Mouse (Mus musculus) midbrain, embryonic 10.5 days (tissue): ENCODE data around the gene F7. TPM values are rescaled to one million over a fixed set of nuclear protein-coding genes. Genes with fewer than 3 reads are reported as not detected.
"Not testable (repeated sequence)": the region's sequence is repeated elsewhere in the genome, so short reads cannot be mapped to it uniquely, and the experiment has no call there.

ENCODE experiments used
- DNase-seq: peaks from one replicate; pipeline ENCODE4 v3.0.0-alpha.2; 2017; ENCODE audit warnings: low spot score
- H3K27ac ChIP-seq: fragments of 300-500 bp; sonication (generic); replicated peaks from 2 replicates; pipeline ENCODE4 v1.5.1; 2016; ENCODE audit warnings: mild to moderate bottlenecking
- H3K27me3 ChIP-seq: fragments of 300-500 bp; sonication (generic); 2 replicates; pipeline ENCODE4 v1.6.1; 2016; ENCODE audit warnings: low read depth, mild to moderate bottlenecking; ENCODE audit not compliant: poor library complexity, severe bottlenecking
- H3K36me3 ChIP-seq: fragments of 300-500 bp; sonication (generic); 2 replicates; pipeline ENCODE4 v1.6.1; 2016; ENCODE audit warnings: mild to moderate bottlenecking, moderate library complexity
- H3K4me1 ChIP-seq: fragments of 300-500 bp; sonication (generic); 2 replicates; pipeline ENCODE4 v1.6.1; 2016
- H3K4me3 ChIP-seq: fragments of 300-500 bp; sonication (generic); 2 replicates; pipeline ENCODE4 v1.5.1; 2016; ENCODE audit warnings: mild to moderate bottlenecking, moderate library complexity
- H3K9me3 ChIP-seq: fragments of 300-500 bp; sonication (generic); replicated peaks from 2 replicates; pipeline ENCODE4 v1.6.1; 2016; ENCODE audit warnings: mild to moderate bottlenecking
- WGBS: fragments of 180-500 bp; shearing (Covaris S2); methylation state at CpG from one replicate; pipeline ENCODE4 v1.1.7; 2016; 5-methylcytosine and 5-hydroxymethylcytosine counted together
- polyA plus RNA-seq: library from polyadenylated mRNA; unstranded; fragments of >200 nt; fragmentation: Nextera tagmentation; extraction: Ambion mirVana; gene quantifications from 2 replicates; pipeline ENCODE4 v1.2.1, GENCODE M21; 2016

The F7 gene
- polyA plus RNA-seq, 1 experiment from 2014 or later, result 0.06 TPM

DNA sequence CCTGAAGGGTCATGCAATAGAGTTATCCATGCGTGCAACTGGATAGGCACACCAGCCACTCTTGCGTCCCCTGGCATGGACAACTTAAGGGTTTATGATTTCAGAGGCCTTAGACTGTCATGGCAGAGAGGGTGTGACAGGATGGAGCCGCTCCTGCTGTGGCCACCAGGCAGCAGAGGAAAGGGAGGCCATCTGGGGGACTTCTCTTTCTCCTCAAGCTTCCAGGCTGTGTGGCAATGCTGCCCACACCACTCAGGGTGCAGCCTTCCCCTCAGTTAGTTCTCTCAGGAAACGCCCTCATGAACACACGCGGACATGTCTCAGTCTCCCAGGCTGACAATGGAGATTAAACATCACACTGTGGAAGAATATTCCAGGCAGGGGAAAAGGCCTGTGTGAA, 13.2 kb downstream of the F7 start:
- DNase-seq, result no peak
- no peaks in the 10 kb centered on the region for H3K9me3 ChIP-seq
- peaks cover 25% of the 10 kb centered on the region for H3K4me1 ChIP-seq
- no peak overlapping the region for H3K4me3 ChIP-seq
- H3K27ac ChIP-seq, result no peak overlapping the region
- H3K36me3 ChIP-seq, result no peaks in the 10 kb centered on the region
- 84% methylated on average over 6 of the region's 6 CpGs for WGBS
- H3K27me3 ChIP-seq, result peaks cover 57% of the 10 kb centered on the region

DNA sequence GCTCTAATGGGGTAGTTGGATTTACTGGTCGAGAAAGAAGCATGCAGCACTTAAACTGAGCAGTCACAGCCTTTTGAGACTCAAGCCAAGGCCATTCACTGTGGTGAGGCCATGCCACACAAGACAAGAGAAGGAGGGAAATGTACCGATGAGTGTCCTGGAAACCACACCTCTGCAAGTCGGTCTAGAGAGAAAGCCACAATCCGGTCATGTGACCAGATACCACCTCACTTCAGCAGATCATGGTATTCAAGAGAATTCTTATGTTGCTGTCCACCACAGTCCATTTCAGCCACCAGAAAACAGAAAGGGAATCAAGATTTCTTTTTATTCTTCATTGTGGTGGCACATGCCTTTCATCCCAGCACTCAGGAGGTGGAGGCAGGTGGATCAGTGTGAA, 15.6 kb downstream of the F7 start:
- peaks cover 25% of the 10 kb centered on the region for H3K4me1 ChIP-seq
- no peaks in the 10 kb centered on the region for H3K9me3 ChIP-seq
- H3K36me3 ChIP-seq, result no peaks in the 10 kb centered on the region
- no peak overlapping the region for H3K27ac ChIP-seq
- no peak for DNase-seq
- WGBS, result 87% methylated on average over 4 of the region's 4 CpGs
- H3K27me3 ChIP-seq, result peaks cover 47% of the 10 kb centered on the region; the same call in 1 of the 2 replicates
- no peak overlapping the region for H3K4me3 ChIP-seq

DNA sequence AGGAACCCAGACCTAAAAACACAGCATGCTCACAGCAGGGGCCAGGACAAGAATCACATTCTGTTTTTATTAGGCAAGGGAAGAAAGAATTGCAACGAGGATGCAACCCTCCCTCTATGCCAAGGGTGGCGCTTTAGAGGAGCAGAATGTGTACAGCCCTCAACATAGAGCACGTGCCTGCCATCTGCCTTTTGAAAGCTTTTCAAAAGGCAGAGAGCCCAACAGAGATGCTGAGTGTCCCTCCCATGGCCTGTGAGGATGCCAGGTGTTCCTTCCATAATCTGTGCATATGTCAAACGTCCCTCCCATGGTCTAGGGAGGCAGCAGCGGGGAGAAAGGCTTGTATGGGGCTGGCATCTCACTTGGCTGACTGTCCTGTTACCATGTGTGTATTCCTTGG, 21.8 kb downstream of the F7 start:
- Histone ChIP-seq H3K27ac (no peak overlapping the region), H3K9me3 (no peaks in the 10 kb centered on the region), H3K4me3 (no peak overlapping the region), H3K27me3 (0 out of 2 replicates have a peak, but pooled peaks cover 7% of the 10 kb centered on the region), H3K36me3 (no peaks in the 10 kb centered on the region), H3K4me1 (no peaks in the 10 kb centered on the region)
- 61% methylated on average over 5 of the region's 5 CpGs for WGBS
- DNase-seq, result no peak

DNA sequence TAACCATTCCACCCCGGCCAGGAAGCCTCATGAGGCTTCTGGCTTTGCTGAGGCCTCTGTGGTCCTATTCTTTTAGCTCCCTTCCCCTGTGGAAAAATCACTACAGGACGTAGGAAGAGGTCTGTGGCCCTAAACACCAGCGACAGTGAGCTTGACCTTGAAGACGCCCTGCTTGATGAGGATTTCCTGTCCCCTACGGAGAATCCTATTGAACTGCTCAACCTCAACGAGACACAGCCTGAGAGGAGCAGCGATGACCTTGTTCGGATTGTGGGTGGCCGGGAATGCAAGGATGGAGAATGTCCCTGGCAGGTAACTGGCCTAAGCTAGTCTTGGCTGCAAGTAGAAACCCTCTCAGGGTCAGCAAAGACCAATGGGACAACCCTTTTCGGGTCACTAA, 24.7 kb downstream of the F7 start:
- 73% methylated on average over 10 of the region's 10 CpGs for WGBS
- no peak for DNase-seq
- Histone ChIP-seq H3K4me3 (no peak overlapping the region), H3K9me3 (no peaks in the 10 kb centered on the region), H3K36me3 (no peaks in the 10 kb centered on the region), H3K4me1 (no peaks in the 10 kb centered on the region), H3K27ac (no peak overlapping the region), H3K27me3 (0 out of 2 replicates have a peak, but pooled peaks cover 6% of the 10 kb centered on the region)

DNA sequence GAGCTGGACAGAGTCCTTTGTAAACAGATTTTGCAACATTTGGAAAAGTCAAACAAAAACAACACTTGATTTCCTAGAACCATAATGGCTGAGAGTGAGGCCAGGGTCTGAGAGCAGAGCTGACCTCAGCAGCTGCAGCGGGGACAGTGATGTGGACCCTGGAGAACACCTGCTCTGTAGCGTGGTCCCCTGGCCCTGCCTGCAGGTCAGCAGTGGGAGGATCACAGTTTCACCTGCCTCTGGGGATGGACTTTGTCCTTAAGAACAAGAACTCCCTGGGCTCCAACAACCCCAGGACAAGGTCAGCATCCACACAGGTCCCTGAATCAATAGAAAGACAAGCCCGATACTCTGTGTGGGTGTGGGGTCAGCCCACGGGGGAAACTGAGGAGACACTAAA, 31.5 kb downstream of the F7 start:
- Histone ChIP-seq H3K4me1 (no peaks in the 10 kb centered on the region), H3K9me3 (no peaks in the 10 kb centered on the region), H3K4me3 (no peak overlapping the region), H3K27ac (no peak overlapping the region), H3K27me3 (0 out of 2 replicates have a peak, but pooled peaks cover 6% of the 10 kb centered on the region), H3K36me3 (no peaks in the 10 kb centered on the region)
- no peak for DNase-seq
- WGBS, result 85% methylated on average over 4 of the region's 4 CpGs

DNA sequence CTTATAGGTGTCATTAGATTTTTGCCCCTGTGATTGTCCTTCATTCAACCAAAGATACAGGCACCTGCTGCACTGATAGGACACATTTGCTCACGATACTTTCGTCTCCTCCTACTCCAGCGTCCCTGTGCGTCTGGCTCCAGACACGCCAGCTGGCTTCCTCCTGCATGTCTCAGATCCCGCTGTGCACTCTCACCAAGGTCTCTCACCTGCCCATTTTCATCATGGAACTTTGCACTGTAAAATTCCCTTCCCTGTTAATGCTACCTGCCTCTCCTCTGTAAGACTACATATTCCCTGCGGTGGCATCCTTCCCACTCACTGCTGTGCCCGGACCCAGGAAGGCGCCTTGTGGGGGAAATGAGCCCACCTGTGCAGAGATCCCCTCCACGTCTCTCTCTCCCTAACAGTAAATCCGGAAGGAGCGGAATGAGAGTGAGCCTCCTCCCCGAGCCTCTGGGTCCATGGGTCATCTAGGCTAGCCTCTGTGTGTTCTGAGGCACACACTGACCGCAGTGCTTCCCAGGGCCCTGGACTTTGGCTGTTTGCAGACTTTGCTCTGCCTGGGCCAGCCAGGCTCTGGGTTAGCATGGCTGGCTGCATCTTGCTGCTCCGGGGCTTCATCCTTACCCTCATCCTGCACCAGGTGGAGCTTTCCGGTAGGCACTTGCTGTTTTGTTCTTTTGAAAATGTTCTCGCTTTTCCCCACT, 34.8 kb downstream of the F7 start, which contains the start of gene Proz:
Proz (plus strand) TSS at position 474 of the 710 bp plus-strand sequence.
- Histone ChIP-seq H3K4me3 (no peak within 1 kb of the TSS), H3K36me3 (no peaks in the 10 kb centered on the region)
- 85% methylated on average over 17 of the region's 17 CpGs for WGBS

DNA sequence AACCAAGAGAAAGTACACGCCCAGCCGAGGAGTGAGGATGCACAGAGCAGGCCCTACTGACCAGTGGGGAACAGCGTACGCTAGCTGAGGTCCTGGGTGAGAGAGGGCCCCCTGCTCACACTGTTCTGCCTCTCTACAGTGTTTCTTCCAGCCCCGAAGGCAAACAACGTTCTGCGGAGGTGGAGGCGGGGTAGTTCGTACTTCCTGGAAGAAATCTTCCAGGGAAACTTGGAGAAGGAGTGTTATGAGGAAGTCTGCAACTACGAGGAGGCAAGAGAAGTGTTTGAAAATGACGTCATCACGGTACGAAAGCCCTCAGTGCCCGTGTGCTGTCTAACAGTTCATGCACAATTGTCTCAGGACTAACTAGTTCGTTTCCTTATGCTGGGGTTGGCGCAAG, 37.3 kb downstream of the F7 start:
- WGBS, result 85% methylated on average over 16 of the region's 16 CpGs
- no peaks in the 10 kb centered on the region for H3K36me3 ChIP-seq
- no peak overlapping the region for H3K4me3 ChIP-seq
- no peaks in the 10 kb centered on the region for H3K4me1 ChIP-seq
- H3K27me3 ChIP-seq, result no peaks in the 10 kb centered on the region
- no peak overlapping the region for H3K27ac ChIP-seq
- no peak for DNase-seq
- H3K9me3 ChIP-seq, result no peaks in the 10 kb centered on the region

More for the DNA sequence above, 34.8 kb downstream of the F7 start, which contains the start of gene Proz:
- no peak for DNase-seq
- Histone ChIP-seq H3K4me1 (no peaks in the 10 kb centered on the region), H3K9me3 (no peaks in the 10 kb centered on the region), H3K27me3 (no peaks in the 10 kb centered on the region), H3K27ac (no peak within 1 kb of the TSS)

DNA sequence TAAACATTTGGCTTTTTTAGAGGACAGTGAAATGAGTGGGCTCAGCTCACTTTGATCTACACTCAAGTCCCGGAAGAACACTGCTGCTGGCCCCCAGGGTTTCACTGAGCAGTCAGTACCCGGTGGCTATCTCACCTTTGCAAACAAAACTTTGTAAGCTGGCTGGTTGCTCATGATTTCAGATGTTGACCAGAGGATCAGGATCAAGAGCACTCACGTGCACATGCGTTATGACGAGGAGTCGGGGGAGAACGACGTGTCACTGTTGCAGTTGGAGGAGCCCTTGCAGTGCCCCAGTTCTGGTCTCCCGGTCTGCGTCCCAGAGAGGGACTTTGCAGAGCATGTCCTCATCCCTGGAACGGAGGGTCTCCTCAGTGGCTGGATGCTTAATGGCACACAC, 47.4 kb downstream of the F7 start:
- H3K9me3 ChIP-seq, result no peaks in the 10 kb centered on the region
- no peak overlapping the region for H3K4me3 ChIP-seq
- H3K4me1 ChIP-seq, result no peaks in the 10 kb centered on the region
- H3K27ac ChIP-seq, result no peak overlapping the region
- H3K36me3 ChIP-seq, result peaks cover 60% of the 10 kb centered on the region
- DNase-seq, result no peak
- H3K27me3 ChIP-seq, result no peaks in the 10 kb centered on the region
- 94% methylated on average over 11 of the region's 11 CpGs for WGBS

DNA sequence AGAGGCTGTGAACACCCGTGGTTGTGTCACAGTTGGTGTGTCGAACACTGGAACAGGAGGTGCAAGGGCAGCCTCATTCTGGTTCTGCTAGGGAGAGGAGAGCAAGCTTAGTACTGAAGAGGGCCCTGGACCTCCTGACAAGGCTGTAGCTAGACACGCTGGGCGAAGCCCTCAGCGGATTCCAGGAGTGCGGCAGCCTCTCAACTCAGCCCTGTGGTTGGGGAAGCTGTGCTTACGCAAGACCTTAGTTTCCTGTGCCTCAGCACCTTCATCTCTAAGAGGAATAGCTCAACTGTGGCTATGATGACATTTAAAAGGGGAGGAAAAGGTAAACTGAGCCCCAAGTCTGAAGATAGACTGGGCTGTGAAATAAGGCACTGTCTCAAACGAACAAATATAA, 49.2 kb downstream of the F7 start:
- WGBS, result 93% methylated on average over 8 of the region's 8 CpGs
- H3K27ac ChIP-seq, result no peak overlapping the region
- no peaks in the 10 kb centered on the region for H3K9me3 ChIP-seq
- DNase-seq, result no peak
- H3K4me3 ChIP-seq, result no peak overlapping the region
- H3K4me1 ChIP-seq, result no peaks in the 10 kb centered on the region
- peaks cover 77% of the 10 kb centered on the region for H3K36me3 ChIP-seq
- H3K27me3 ChIP-seq, result no peaks in the 10 kb centered on the region

DNA sequence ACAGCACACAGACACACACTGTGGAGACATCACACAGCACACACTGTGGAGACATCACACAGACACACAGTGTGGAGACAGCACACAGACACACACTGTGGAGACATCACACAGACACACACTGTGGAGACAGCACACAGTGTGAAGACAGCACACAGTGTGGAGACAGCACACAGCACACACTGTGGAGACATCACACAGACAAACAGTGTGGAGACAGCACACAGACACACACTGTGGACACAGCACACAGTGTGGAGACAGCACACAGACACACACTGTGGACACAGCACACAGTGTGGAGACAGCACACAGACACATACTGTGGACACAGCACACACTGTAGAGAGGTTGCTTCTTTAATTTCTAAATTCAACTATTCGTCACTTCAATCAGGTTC, 49.7 kb downstream of the F7 start:
- WGBS, result 97% methylated on average over 1 of the region's 1 CpGs
- H3K27ac ChIP-seq, H3K27me3 ChIP-seq, H3K4me1 ChIP-seq, DNase-seq, H3K4me3 ChIP-seq, H3K9me3 ChIP-seq: not testable (repeated sequence)
- H3K36me3 ChIP-seq, result peaks cover 83% of the 10 kb centered on the region

DNA sequence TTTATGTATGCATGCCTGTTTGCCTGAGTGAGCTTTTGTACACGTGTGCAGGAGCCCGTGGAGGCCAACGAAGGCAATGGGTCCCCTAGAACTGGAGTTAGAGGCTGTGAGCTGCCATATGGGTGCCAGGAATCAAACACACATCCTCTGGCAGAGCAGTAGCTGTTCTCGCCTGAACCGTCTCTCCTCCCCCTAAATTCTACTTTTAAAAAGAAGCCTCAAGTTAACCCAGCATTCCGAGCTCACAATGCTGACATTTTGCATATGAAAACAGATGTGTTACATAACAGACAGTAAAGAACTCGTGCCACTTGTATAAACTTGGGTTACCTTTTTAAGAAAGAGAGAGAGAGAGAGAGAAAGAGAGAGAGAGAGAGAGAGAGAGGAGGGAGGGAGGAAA, 51.7 kb downstream of the F7 start:
- Histone ChIP-seq H3K4me1 (no peaks in the 10 kb centered on the region), H3K9me3 (no peaks in the 10 kb centered on the region), H3K36me3 (peaks cover 100% of the 10 kb centered on the region), H3K27ac (no peak overlapping the region), H3K27me3 (no peaks in the 10 kb centered on the region), H3K4me3 (no peak overlapping the region)
- WGBS, result 87% methylated on average over 7 of the region's 7 CpGs
- no peak for DNase-seq
